Mouse (Mus musculus): Measurements from ENCODE around the gene Sgcb. TPM values are rescaled to one million over a fixed set of nuclear protein-coding genes. Genes with fewer than 3 reads are reported as not detected.

Gene Sgcb
- polyA plus RNA-seq (2015; fragmentation: Nextera tagmentation; extraction: Ambion mirVana), result 2.4 and 2.7 TPM in 2 replicates

GRCm38 (mm10) chr5:73647261-73647900 is at the start of gene Sgcb:
Gene Sgcb, minus strand, starts transcription at chr5:73647790.
- Histone ChIP-seq H3K27me3 (ENCODE audit: control insufficient read depth, insufficient read depth, low read depth, low read length) (peaks cover 61% of the 10 kb centered on the region), H3K4me1 (ENCODE audit: control insufficient read depth, low read depth, low read length) (no peaks in the 10 kb centered on the region; the same call in 1 of the 2 replicates), H3K36me3 (ENCODE audit: control insufficient read depth, insufficient read depth) (no peaks in the 10 kb centered on the region), H3K9ac (ENCODE audit: low read depth, low read length) (peak within 1 kb of the TSS; percentile 50), H3K4me2 (ENCODE audit: low read depth, low read length) (peak within 1 kb of the TSS; percentile 82), H3K27ac (ENCODE audit: low read length) (no peak within 1 kb of the TSS), H3K4me3 (ENCODE audit: low read depth, low read length) (peak within 1 kb of the TSS; percentile 69), H3K9me3 (replicated peaks; ENCODE audit: control insufficient read depth, low read length) (no peaks in the 10 kb centered on the region)
- 1% methylated on average over 59 of the region's 62 CpGs for WGBS (ENCODE audit: insufficient replicate concordance)
- ATAC-seq (ENCODE audit: low read depth), result peak; percentile 75

- Histone ChIP-seq H3K27me3 (ENCODE audit: control insufficient read depth, insufficient read depth, low read depth, low read length) (no peaks in the 10 kb centered on the region), H3K4me3 (ENCODE audit: low read depth, low read length) (no peak overlapping the region), H3K4me2 (ENCODE audit: low read depth, low read length) (no peak overlapping the region), H3K27ac (ENCODE audit: low read length) (no peak overlapping the region), H3K9me3 (replicated peaks; ENCODE audit: control insufficient read depth, low read length) (no peaks in the 10 kb centered on the region), H3K9ac (ENCODE audit: low read depth, low read length) (no peak overlapping the region), H3K36me3 (ENCODE audit: control insufficient read depth, insufficient read depth) (no peaks in the 10 kb centered on the region), H3K4me1 (ENCODE audit: control insufficient read depth, low read depth, low read length) (no peaks in the 10 kb centered on the region)
- WGBS (ENCODE audit: insufficient replicate concordance), result 55% methylated on average over 4 of the region's 4 CpGs
- no peak for ATAC-seq (ENCODE audit: low read depth)
Observed at GRCm38 (mm10) chr5:73694254-73695015, 46.8 kb upstream of the Sgcb start.

- no peaks in the 10 kb centered on the region for H3K4me1 ChIP-seq (ENCODE audit: control insufficient read depth, low read depth, low read length)
- ATAC-seq (ENCODE audit: low read depth), result no peak
- no peak overlapping the region for H3K9ac ChIP-seq (ENCODE audit: low read depth, low read length)
- no peak overlapping the region for H3K27ac ChIP-seq (ENCODE audit: low read length)
- no peaks in the 10 kb centered on the region for H3K36me3 ChIP-seq (ENCODE audit: control insufficient read depth, insufficient read depth)
- WGBS (ENCODE audit: insufficient replicate concordance), result 46% methylated on average over 1 of the region's 1 CpGs
- no peaks in the 10 kb centered on the region for H3K9me3 ChIP-seq (replicated peaks; ENCODE audit: control insufficient read depth, low read length)
- no peak overlapping the region for H3K4me3 ChIP-seq (ENCODE audit: low read depth, low read length)
- no peaks in the 10 kb centered on the region for H3K27me3 ChIP-seq (ENCODE audit: control insufficient read depth, insufficient read depth, low read depth, low read length)
- H3K4me2 ChIP-seq (ENCODE audit: low read depth, low read length), result no peak overlapping the region
Observed at GRCm38 (mm10) chr5:73693778-73694177, 46.2 kb upstream of the Sgcb start.

- Histone ChIP-seq H3K36me3 (ENCODE audit: control insufficient read depth, insufficient read depth) (no peaks in the 10 kb centered on the region), H3K27me3 (ENCODE audit: control insufficient read depth, insufficient read depth, low read depth, low read length) (no peaks in the 10 kb centered on the region), H3K4me2 (ENCODE audit: low read depth, low read length) (no peak overlapping the region), H3K27ac (ENCODE audit: low read length) (no peak overlapping the region), H3K9ac (ENCODE audit: low read depth, low read length) (no peak overlapping the region), H3K9me3 (replicated peaks; ENCODE audit: control insufficient read depth, low read length) (no peaks in the 10 kb centered on the region), H3K4me3 (ENCODE audit: low read depth, low read length) (no peak overlapping the region), H3K4me1 (ENCODE audit: control insufficient read depth, low read depth, low read length) (no peaks in the 10 kb centered on the region)
- 36% methylated on average over 15 of the region's 15 CpGs for WGBS (ENCODE audit: insufficient replicate concordance)
- ATAC-seq (ENCODE audit: low read depth), result no peak
Observed at GRCm38 (mm10) chr5:73691723-73692520, 44.3 kb upstream of the Sgcb start.

GRCm38 (mm10) chr5:73690146-73690545 is 42.6 kb upstream of the Sgcb start:
- ATAC-seq (ENCODE audit: low read depth), result peak; percentile 84
- no peak overlapping the region for H3K9ac ChIP-seq (ENCODE audit: low read depth, low read length)

GRCm38 (mm10) chr5:73688576-73688975 is 41.0 kb upstream of the Sgcb start:
- 61% methylated on average over 1 of the region's 1 CpGs for WGBS (ENCODE audit: insufficient replicate concordance)
- no peak for ATAC-seq (ENCODE audit: low read depth)
- Histone ChIP-seq H3K4me2 (ENCODE audit: low read depth, low read length) (no peak overlapping the region), H3K36me3 (ENCODE audit: control insufficient read depth, insufficient read depth) (no peaks in the 10 kb centered on the region), H3K27ac (ENCODE audit: low read length) (no peak overlapping the region), H3K4me3 (ENCODE audit: low read depth, low read length) (no peak overlapping the region), H3K27me3 (ENCODE audit: control insufficient read depth, insufficient read depth, low read depth, low read length) (no peaks in the 10 kb centered on the region), H3K9me3 (replicated peaks; ENCODE audit: control insufficient read depth, low read length) (no peaks in the 10 kb centered on the region), H3K4me1 (ENCODE audit: control insufficient read depth, low read depth, low read length) (no peaks in the 10 kb centered on the region), H3K9ac (ENCODE audit: low read depth, low read length) (no peak overlapping the region)

More at GRCm38 (mm10) chr5:73690146-73690545, 42.6 kb upstream of the Sgcb start:
- H3K4me2 ChIP-seq (ENCODE audit: low read depth, low read length), result no peak overlapping the region
- H3K36me3 ChIP-seq (ENCODE audit: control insufficient read depth, insufficient read depth), result no peaks in the 10 kb centered on the region
- 51% methylated on average over 2 of the region's 2 CpGs for WGBS (ENCODE audit: insufficient replicate concordance)
- no peak overlapping the region for H3K4me3 ChIP-seq (ENCODE audit: low read depth, low read length)
- H3K9me3 ChIP-seq (replicated peaks; ENCODE audit: control insufficient read depth, low read length), result no peaks in the 10 kb centered on the region
- H3K27ac ChIP-seq (ENCODE audit: low read length), result no peak overlapping the region
- no peaks in the 10 kb centered on the region for H3K27me3 ChIP-seq (ENCODE audit: control insufficient read depth, insufficient read depth, low read depth, low read length)
- H3K4me1 ChIP-seq (ENCODE audit: control insufficient read depth, low read depth, low read length), result no peaks in the 10 kb centered on the region

- Histone ChIP-seq H3K9me3 (replicated peaks; ENCODE audit: control insufficient read depth, low read length) (no peaks in the 10 kb centered on the region), H3K4me1 (ENCODE audit: control insufficient read depth, low read depth, low read length) (no peaks in the 10 kb centered on the region), H3K4me3 (ENCODE audit: low read depth, low read length) (no peak overlapping the region), H3K36me3 (ENCODE audit: control insufficient read depth, insufficient read depth) (no peaks in the 10 kb centered on the region), H3K27ac (ENCODE audit: low read length) (no peak overlapping the region), H3K9ac (ENCODE audit: low read depth, low read length) (no peak overlapping the region), H3K27me3 (ENCODE audit: control insufficient read depth, insufficient read depth, low read depth, low read length) (no peaks in the 10 kb centered on the region), H3K4me2 (ENCODE audit: low read depth, low read length) (no peak overlapping the region)
- WGBS (ENCODE audit: insufficient replicate concordance), result 34% methylated on average over 4 of the region's 4 CpGs
- no peak for ATAC-seq (ENCODE audit: low read depth)
Observed at GRCm38 (mm10) chr5:73686149-73686548, 38.6 kb upstream of the Sgcb start.

- Histone ChIP-seq H3K9ac (ENCODE audit: low read depth, low read length) (no peak overlapping the region), H3K4me3 (ENCODE audit: low read depth, low read length) (no peak overlapping the region), H3K27me3 (ENCODE audit: control insufficient read depth, insufficient read depth, low read depth, low read length) (no peaks in the 10 kb centered on the region), H3K9me3 (replicated peaks; ENCODE audit: control insufficient read depth, low read length) (no peaks in the 10 kb centered on the region), H3K27ac (ENCODE audit: low read length) (no peak overlapping the region), H3K4me2 (ENCODE audit: low read depth, low read length) (no peak overlapping the region), H3K4me1 (ENCODE audit: control insufficient read depth, low read depth, low read length) (no peaks in the 10 kb centered on the region), H3K36me3 (ENCODE audit: control insufficient read depth, insufficient read depth) (no peaks in the 10 kb centered on the region)
- no peak for ATAC-seq (ENCODE audit: low read depth)
- 36% methylated on average over 9 of the region's 9 CpGs for WGBS (ENCODE audit: insufficient replicate concordance)
Observed at GRCm38 (mm10) chr5:73683706-73684409, 36.3 kb upstream of the Sgcb start.
